Mouse (Mus musculus): ENCODE results near the gene Zmiz2. TPM values are rescaled to one million over a fixed set of nuclear protein-coding genes. Genes with fewer than 3 reads are reported as not detected.

The Zmiz2 gene
- total and polyA plus RNA-seq, 3 experiments, result 12.3 to 90.3 (median 35.5) TPM

- Histone ChIP-seq H3K9me3 (replicated peaks; ENCODE audit: insufficient read depth, low read length) (no peaks in the 10 kb centered on the region), H3K4me1 (ENCODE audit: control insufficient read depth in 1 of 2, insufficient read depth in 2 of 2, low read length in 2 of 2) (peaks cover 4 to 7% of the 10 kb centered on the region in 2 experiments; a peak in 3 of 4 replicates), H3K4me3 (ENCODE audit: control insufficient read depth in 1 of 2, insufficient read depth in 1 of 2, low read depth in 2 of 2, low read length in 2 of 2) (no peak overlapping the region), H3K27ac (ENCODE audit: control insufficient read depth, low read depth, low read length) (no peak overlapping the region), H3K9ac (ENCODE audit: control insufficient read depth, low read depth, low read length, poor library complexity, severe bottlenecking) (no peak overlapping the region), H3K27me3 (ENCODE audit: control insufficient read depth in 1 of 2, insufficient read depth in 2 of 2, low read length in 2 of 2) (no peaks in the 10 kb centered on the region), H3K79me2 (ENCODE audit: control insufficient read depth, insufficient read depth, low read length, poor library complexity) (peaks cover 19% of the 10 kb centered on the region), H3K36me3 (ENCODE audit: control insufficient read depth in 1 of 2, insufficient read depth in 2 of 2, low read length in 2 of 2) (peaks cover 0 to 6% of the 10 kb centered on the region in 2 experiments; a peak in 1 of 4 replicates)
- peak; percentile 58 for DNase-seq (ENCODE audit: low read depth, low spot score)
- TF ChIP-seq UBTF (IDR thresholded peaks at IDR 0.05; ENCODE audit: borderline replicate concordance, insufficient read depth, low read depth, low read length), result no peak
- TF ChIP-seq JUND (IDR thresholded peaks at IDR 0.05; ENCODE audit: low read depth, low read length), result no peak
- TF ChIP-seq MXI1 (IDR thresholded peaks at IDR 0.05; ENCODE audit: low read depth, low read length), result no peak
- no peak for TF ChIP-seq GATA1 (IDR thresholded peaks at IDR 0.05; ENCODE audit: low read depth, low read length)
- peak; percentile 32; the same call in 1 of the 2 replicates for TF ChIP-seq SMC3 (IDR thresholded peaks at IDR 0.05; ENCODE audit: low read depth, low read length)
- TF ChIP-seq CTCF (IDR thresholded peaks at IDR 0.05 in 2 of 3, conservative IDR thresholded peaks at IDR 0.05 in 1 of 3; ENCODE audit: control insufficient read depth in 1 of 3, insufficient read depth in 1 of 3, low read depth in 2 of 3, low read length in 3 of 3, poor library complexity in 1 of 3, severe bottlenecking in 1 of 3), result peak; percentile 77 to 87 (median 78)
- no peak for TF ChIP-seq E2F4 (IDR thresholded peaks at IDR 0.05; ENCODE audit: borderline replicate concordance, low read depth, low read length)
- TF ChIP-seq POLR2AphosphoS2 (IDR thresholded peaks at IDR 0.05; ENCODE audit: low read length), result no peak
- TF ChIP-seq POLR2A (IDR thresholded peaks at IDR 0.05; ENCODE audit: control insufficient read depth in 1 of 2, insufficient read depth in 1 of 2, low read depth in 1 of 2, low read length in 2 of 2, poor library complexity in 1 of 2), result no peak
- TF ChIP-seq ELF1 (IDR thresholded peaks at IDR 0.05; ENCODE audit: low read depth, low read length), result peak; percentile 32; the same call in 1 of the 2 replicates
- TF ChIP-seq ETS1 (IDR thresholded peaks at IDR 0.05; ENCODE audit: low read depth, low read length), result no peak
- no peak for TF ChIP-seq BHLHE40 (IDR thresholded peaks at IDR 0.05; ENCODE audit: borderline replicate concordance, low read depth, low read length)
- peak; percentile 39 for TF ChIP-seq RAD21 (IDR thresholded peaks at IDR 0.05; ENCODE audit: low read depth, low read length)
- TF ChIP-seq CHD1 (IDR thresholded peaks at IDR 0.05; ENCODE audit: low read depth, low read length), result no peak
- TF ChIP-seq MYB (IDR thresholded peaks at IDR 0.05; ENCODE audit: low read depth, low read length), result no peak
- no peak for TF ChIP-seq EP300 (IDR thresholded peaks at IDR 0.05; ENCODE audit: low read depth in 1 of 2, low read length in 2 of 2)
- TF ChIP-seq MAX (IDR thresholded peaks at IDR 0.05; ENCODE audit: low read length), result no peak
- no peak for TF ChIP-seq ZKSCAN1 (IDR thresholded peaks at IDR 0.05; ENCODE audit: low read depth, low read length)
- TF ChIP-seq USF2 (IDR thresholded peaks at IDR 0.05; ENCODE audit: borderline replicate concordance in 1 of 2, insufficient read depth in 1 of 2, low read depth in 1 of 2, low read length in 2 of 2), result no peak
- TF ChIP-seq TBP (IDR thresholded peaks at IDR 0.05; ENCODE audit: low read depth, low read length), result no peak
- no peak for TF ChIP-seq HCFC1 (IDR thresholded peaks at IDR 0.05; ENCODE audit: low read depth, low read length)
- no peak for TF ChIP-seq MAZ (IDR thresholded peaks at IDR 0.05; ENCODE audit: low read depth, low read length)
- TF ChIP-seq ZC3H11A (IDR thresholded peaks at IDR 0.05; ENCODE audit: low read depth, low read length), result peak; percentile 29; the same call in 1 of the 2 replicates
- no peak for TF ChIP-seq TCF12 (IDR thresholded peaks at IDR 0.05; ENCODE audit: low read depth, low read length)
- no peak for TF ChIP-seq TAL1 (IDR thresholded peaks at IDR 0.05; ENCODE audit: low read length)
Observed at GRCm38 (mm10) chr11:6411684-6412083, 22.8 kb downstream of the Zmiz2 start.

Data from MEL (cell line).